Mouse (Mus musculus): ENCODE data around the gene Gh. TPM values are rescaled to one million over a fixed set of nuclear protein-coding genes. Genes with fewer than 3 reads are reported as not detected.

The Gh gene
- polyA plus RNA-seq, 2 experiments from 2014 or later = not detected

GRCm38 (mm10) chr11:106307432-106307831, 5.8 kb upstream of the Gh start:
- ATAC-seq = no peak

- no peak for ATAC-seq
Measured at GRCm38 (mm10) chr11:106306758-106307157, 5.1 kb upstream of the Gh start.

GRCm38 (mm10) chr11:106306065-106306385, 4.4 kb upstream of the Gh start:
- ATAC-seq = no peak

- ATAC-seq = no peak
Measured at GRCm38 (mm10) chr11:106305348-106306064, 3.8 kb upstream of the Gh start.

- ATAC-seq = no peak
Measured at GRCm38 (mm10) chr11:106302634-106303033, 969 bp upstream of the Gh start.

- ATAC-seq = no peak
Measured at GRCm38 (mm10) chr11:106291861-106292260, 9.8 kb downstream of the Gh start.

- ATAC-seq = no peak
Measured at GRCm38 (mm10) chr11:106290376-106290775, 11.3 kb downstream of the Gh start.

DNA sequence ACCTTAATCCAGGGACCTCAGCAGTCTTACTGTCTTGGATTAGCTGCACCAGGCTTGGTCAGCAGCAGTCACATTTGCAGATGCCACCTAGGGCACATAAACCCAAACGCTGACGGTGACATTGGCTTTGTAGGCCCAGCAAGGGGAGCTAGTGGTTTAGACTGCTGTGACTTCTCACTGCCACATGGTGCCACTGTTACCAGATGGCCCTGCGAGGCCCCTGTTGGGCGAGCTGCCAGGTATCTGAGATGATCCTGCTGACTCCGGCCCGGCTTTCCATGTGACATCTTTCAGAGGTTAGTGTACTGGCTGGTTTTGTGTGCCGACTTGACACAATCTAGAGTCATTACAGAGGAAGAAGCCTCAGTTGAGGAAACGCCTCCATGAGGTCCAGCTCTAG, 12.3 kb downstream of the Gh start:
- no peak for ATAC-seq

- no peak for ATAC-seq
Measured at GRCm38 (mm10) chr11:106286987-106287386, 14.7 kb downstream of the Gh start.

DNA sequence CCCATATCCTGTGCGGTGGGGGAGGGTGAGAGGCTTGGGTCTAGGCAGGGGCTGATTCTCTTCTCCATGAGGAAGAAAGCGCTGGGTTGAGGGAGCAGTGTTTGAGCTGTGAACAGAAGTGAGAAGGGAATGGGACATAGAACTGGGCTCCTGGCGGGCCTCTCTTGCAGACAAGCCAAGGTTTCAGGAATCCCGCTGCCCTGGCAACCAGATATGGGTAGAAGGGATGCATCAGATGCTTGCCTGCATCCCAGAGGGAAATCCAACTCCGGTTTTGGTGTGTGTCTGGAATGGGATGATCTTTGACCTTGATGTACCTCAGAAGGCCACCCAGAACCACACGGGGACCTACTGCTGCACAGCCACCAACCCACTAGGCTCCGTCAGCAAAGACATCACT, 15.5 kb downstream of the Gh start:
- no peak for ATAC-seq

- ATAC-seq = no peak
Measured at GRCm38 (mm10) chr11:106284126-106284525, 17.5 kb downstream of the Gh start.

- ATAC-seq = no peak
Measured at GRCm38 (mm10) chr11:106283371-106283770, 18.3 kb downstream of the Gh start.

DNA sequence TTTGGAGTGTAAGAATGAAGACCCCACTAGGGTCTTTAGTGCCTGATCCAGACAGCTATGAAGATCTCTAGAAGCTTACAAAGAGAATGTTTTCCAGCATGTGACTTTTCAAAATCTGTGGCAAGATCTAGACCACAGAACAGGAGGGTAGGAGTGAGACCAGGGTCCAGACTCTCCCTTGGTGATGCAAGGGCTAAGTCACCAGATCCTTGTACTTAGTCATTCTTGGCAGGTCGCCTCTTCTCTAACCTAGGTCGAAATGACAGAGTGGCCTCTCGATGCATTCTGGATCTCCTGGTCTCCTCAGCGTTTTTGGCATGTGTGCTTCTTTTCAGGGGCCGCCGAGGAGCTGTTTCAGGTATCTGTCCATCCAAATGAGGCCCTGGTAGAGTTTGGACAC, 19.2 kb downstream of the Gh start:
- ATAC-seq = no peak

GRCm38 (mm10) chr11:106276454-106276853, 25.2 kb downstream of the Gh start, which contains the start of gene Tcam1:
TSS of gene Tcam1 (plus strand) at chr11:106276672.
- peak; percentile 82 for ATAC-seq

- ATAC-seq = no peak
Measured at GRCm38 (mm10) chr11:106274971-106275411, 26.7 kb downstream of the Gh start.

DNA sequence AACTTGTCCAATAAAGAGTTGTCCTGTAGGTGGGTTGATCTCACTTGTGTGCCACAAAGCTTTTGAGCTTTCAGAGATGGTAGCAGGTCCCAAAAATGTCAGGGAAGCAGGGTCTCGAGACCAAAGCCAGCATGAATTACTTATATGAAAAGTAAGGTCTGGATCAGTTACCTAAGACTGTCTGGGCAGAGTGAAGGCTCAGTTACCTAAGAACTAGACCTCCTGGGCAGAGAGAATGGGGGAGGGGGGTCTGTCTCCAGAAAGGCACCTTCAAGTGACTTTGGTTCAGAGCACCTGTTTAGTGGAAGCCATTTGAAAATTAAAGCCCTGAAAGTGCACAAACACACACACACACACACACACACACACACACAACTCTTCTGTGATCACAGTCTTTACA, 27.3 kb downstream of the Gh start:
- no peak for ATAC-seq

- ATAC-seq = no peak
Measured at GRCm38 (mm10) chr11:106273811-106274210, 27.9 kb downstream of the Gh start.

DNA sequence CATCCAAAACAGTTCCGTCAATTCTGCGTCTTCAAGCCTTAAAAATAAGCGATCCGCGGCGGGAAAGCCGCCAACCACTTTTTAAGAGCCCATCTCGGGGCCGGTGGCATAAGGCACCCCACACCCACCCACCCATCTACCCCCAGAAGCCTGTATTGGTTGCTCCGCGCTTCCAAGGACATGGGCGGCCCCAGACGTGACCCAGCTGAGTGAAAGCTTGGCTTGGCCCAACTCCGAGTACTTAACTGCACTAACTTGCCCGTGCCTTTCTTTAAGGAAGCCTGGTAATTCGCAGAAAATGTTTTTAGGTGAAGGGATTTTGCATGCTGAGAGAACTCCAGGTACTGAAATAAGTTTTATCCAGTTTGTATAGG, 28.4 kb downstream of the Gh start:
- ATAC-seq = no peak

GRCm38 (mm10) chr11:106272644-106273310, 28.9 kb downstream of the Gh start, which contains the start of gene Smarcd2:
TSS of gene Smarcd2 (minus strand) at chr11:106272972.
- ATAC-seq = peak; percentile 85

DNA sequence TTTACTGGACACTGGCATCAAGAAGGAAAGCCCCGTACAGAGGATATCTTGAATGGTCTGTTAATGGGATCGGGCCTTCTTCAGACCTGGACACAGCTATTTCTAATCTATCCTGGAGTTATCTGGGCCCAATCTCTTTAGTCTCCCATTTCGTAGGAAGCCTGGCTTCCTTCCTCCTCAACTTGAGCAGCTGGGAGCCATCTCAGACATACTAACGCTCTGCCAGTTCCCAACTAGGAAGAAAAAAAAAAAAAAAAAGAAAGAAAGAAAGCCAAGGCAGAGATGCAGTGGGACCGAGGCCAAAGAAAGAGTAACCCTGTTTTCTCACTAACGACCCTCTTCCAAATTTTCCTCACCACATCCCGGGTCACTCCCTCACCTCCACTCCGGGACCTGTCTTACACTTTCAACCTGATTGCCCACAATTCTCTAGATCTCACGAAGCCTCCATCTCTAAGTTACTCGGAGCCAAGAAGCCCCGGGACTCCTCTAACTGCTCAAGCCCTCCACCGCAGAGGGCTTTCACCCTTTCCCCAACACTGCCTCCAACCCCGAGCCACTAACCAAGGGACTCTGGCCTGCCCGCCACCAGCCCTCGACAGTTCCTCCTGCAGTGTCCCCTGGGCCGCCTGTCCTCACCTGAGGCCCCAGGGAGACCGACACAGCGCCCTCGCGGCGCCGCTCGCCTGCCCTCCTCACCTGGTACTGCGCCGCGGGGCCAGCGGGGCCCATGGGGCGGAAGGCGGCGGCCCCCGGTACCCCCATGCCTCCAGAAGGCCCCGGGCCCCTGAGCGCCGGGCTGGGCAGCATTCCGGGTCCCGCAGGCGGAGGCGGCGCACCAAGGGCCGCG, 29.6 kb downstream of the Gh start:
- ATAC-seq = peak; percentile 4

DNA sequence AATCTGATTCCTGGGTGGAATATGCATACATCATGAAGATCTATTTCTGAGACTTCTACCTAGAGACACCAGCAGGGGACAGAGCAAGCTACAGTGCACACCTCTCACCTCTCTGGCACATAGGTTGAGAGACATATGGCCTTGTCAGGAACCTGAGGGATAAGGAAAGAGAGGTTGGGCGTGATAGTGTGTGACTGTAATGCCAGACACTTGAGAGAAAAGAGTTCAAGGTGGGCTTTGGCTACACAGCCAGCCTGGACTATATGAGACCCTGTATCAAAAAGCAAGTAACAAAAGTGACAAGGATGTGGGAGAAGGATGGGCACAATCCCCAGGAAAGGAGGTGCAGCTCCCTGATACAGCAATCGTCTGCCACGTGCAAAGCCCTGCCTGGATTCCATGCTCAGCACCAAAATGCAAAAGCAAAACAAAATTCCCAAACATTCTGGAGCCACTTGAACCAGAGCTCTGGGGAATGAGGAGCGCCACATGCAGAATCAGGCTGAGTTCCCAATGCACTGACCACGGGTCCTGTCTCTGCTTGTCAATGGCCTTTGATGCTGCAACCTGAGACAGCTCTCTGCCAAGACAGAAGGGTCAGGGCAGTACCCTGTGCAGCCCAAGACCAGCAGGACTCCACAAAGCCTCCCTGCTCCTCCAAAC, 30.4 kb downstream of the Gh start:
- ATAC-seq = no peak

GRCm38 (mm10) chr11:106269060-106269431, 32.6 kb downstream of the Gh start:
- no peak for ATAC-seq

Measured in activated CD4-positive, CD25-positive, alpha-beta regulatory T cell, adult 4 months (primary cell).